Mouse (Mus musculus) neutrophil, adult 5-6 weeks (primary cell): ENCODE results near the gene Drg1. TPM values are rescaled to one million over a fixed set of nuclear protein-coding genes. Genes with fewer than 3 reads are reported as not detected.
"Not testable (repeated sequence)": the region's sequence is repeated elsewhere in the genome, so short reads cannot be mapped to it uniquely, and the experiment has no call there.

Experiments used
- ATAC-seq: fragments of 151-379, 151-347 bp; 2 replicates; pipeline ENCODE4 v1.8.0; 2017; ENCODE audit warnings: mild to moderate bottlenecking, moderate TSS enrichment; ENCODE audit not compliant: insufficient number of reproducible peaks, poor library complexity, low FRiP score, severe bottlenecking; ENCODE audit errors: extremely low read depth
- total RNA-seq: library from RNA; stranded (forward); fragments of 200-1000 nt; gene quantifications from 2 replicates; pipeline ENCODE4 v1.2.3, GENCODE M21; 2017

The Drg1 gene
- total RNA-seq, 1 experiment from 2014 or later, result 137 TPM

- not testable (repeated sequence) for ATAC-seq
Observed at GRCm38 (mm10) chr11:3179726-3180092, 86.5 kb downstream of the Drg1 start.

- ATAC-seq, result not testable (repeated sequence)
Observed at GRCm38 (mm10) chr11:3178968-3179725, 87.1 kb downstream of the Drg1 start.

GRCm38 (mm10) chr11:3173425-3174318 lies 92.5 kb downstream of the Drg1 start:
- peak; percentile 42 for ATAC-seq

GRCm38 (mm10) chr11:3172526-3172925 lies 93.7 kb downstream of the Drg1 start:
- ATAC-seq, result not testable (repeated sequence)

GRCm38 (mm10) chr11:3171931-3172330 lies 94.3 kb downstream of the Drg1 start:
- not testable (repeated sequence) for ATAC-seq

- ATAC-seq, result not testable (repeated sequence)
Observed at GRCm38 (mm10) chr11:3169042-3169441, 97.2 kb downstream of the Drg1 start.

GRCm38 (mm10) chr11:3167571-3168001 lies 98.6 kb downstream of the Drg1 start:
- ATAC-seq, result 0 out of 2 replicates have a peak, but pooled peaks have one; percentile 0

- peak; percentile 3; the same call in 1 of the 2 replicates for ATAC-seq
Observed at GRCm38 (mm10) chr11:3167129-3167528, 99.1 kb downstream of the Drg1 start.

GRCm38 (mm10) chr11:3166321-3166720 lies 99.9 kb downstream of the Drg1 start:
- not testable (repeated sequence) for ATAC-seq

- ATAC-seq, result peak; percentile 20
Observed at GRCm38 (mm10) chr11:3165210-3165782, 100.9 kb downstream of the Drg1 start.

- ATAC-seq, result not testable (repeated sequence)
Observed at GRCm38 (mm10) chr11:3163661-3164060, 102.6 kb downstream of the Drg1 start.

GRCm38 (mm10) chr11:3163122-3163521 lies 103.1 kb downstream of the Drg1 start:
- not testable (repeated sequence) for ATAC-seq

- ATAC-seq, result peak; percentile 1; the same call in 1 of the 2 replicates
Observed at GRCm38 (mm10) chr11:3162236-3162897, 103.8 kb downstream of the Drg1 start.

- ATAC-seq, result peak; percentile 2
Observed at GRCm38 (mm10) chr11:3161370-3161769, 104.8 kb downstream of the Drg1 start.

- not testable (repeated sequence) for ATAC-seq
Observed at GRCm38 (mm10) chr11:3158800-3159199, 107.4 kb downstream of the Drg1 start.

GRCm38 (mm10) chr11:3157996-3158395 lies 108.2 kb downstream of the Drg1 start:
- ATAC-seq, result not testable (repeated sequence)

- ATAC-seq, result not testable (repeated sequence)
Observed at GRCm38 (mm10) chr11:3156991-3157390, 109.2 kb downstream of the Drg1 start.

- ATAC-seq, result peak; percentile 2; the same call in 1 of the 2 replicates
Observed at GRCm38 (mm10) chr11:3153666-3154397, 112.4 kb downstream of the Drg1 start.
